Mouse (Mus musculus) heart, embryonic 15.5 days (tissue): ENCODE results near the gene Pik3r5. TPM values are rescaled to one million over a fixed set of nuclear protein-coding genes. Genes with fewer than 3 reads are reported as not detected.
A peak's percentile ranks its signal among the peaks of the same experiment; 100 is the strongest.

Experiments used
- ATAC-seq: fragments of 200-750 bp; cut with Nextera tagmentation; replicated peaks from 2 replicates; pipeline ENCODE4 v1.8.0; 2017; ENCODE audit warnings: low read depth, moderate TSS enrichment; ENCODE audit not compliant: insufficient number of reproducible peaks, insufficient read depth, low FRiP score
- H3K27ac ChIP-seq: fragments of 300-500 bp; sonication (generic); 2 replicates; pipeline ENCODE4 v1.5.1; 2015; ENCODE audit warnings: mild to moderate bottlenecking, inconsistent platforms
- H3K27me3 ChIP-seq: fragments of 300-500 bp; sonication (generic); 2 replicates; pipeline ENCODE4 v1.6.1; 2015; ENCODE audit warnings: inconsistent platforms
- H3K36me3 ChIP-seq: fragments of 300-500 bp; sonication (generic); 2 replicates; pipeline ENCODE4 v1.6.1; 2015; ENCODE audit warnings: mild to moderate bottlenecking, inconsistent platforms
- H3K4me1 ChIP-seq: fragments of 300-500 bp; sonication (generic); replicated peaks from 2 replicates; pipeline ENCODE4 v1.6.1; 2015; ENCODE audit warnings: inconsistent platforms
- H3K4me2 ChIP-seq: fragments of 300-500 bp; sonication (generic); 2 replicates; pipeline ENCODE4 v1.6.1; 2015; ENCODE audit warnings: inconsistent platforms, mild to moderate bottlenecking, moderate library complexity
- H3K4me3 ChIP-seq: fragments of 300-500 bp; sonication (generic); 2 replicates; pipeline ENCODE4 v1.5.1; 2015; ENCODE audit warnings: mild to moderate bottlenecking, inconsistent platforms
- H3K9ac ChIP-seq: fragments of 300-500 bp; sonication (generic); 2 replicates; pipeline ENCODE4 v1.6.1; 2015; ENCODE audit warnings: mild to moderate bottlenecking, inconsistent platforms
- H3K9me3 ChIP-seq: fragments of 300-500 bp; sonication (generic); replicated peaks from 2 replicates; pipeline ENCODE4 v1.6.1; 2016; ENCODE audit warnings: inconsistent platforms
- WGBS: fragments of 180-500 bp; shearing (Covaris S2); methylation state at CpG from one replicate; pipeline ENCODE4 v1.1.7; 2015; ENCODE audit warnings: mixed read lengths; 5-methylcytosine and 5-hydroxymethylcytosine counted together
- polyA plus RNA-seq: library from polyadenylated mRNA; unstranded; fragments of >200 nt; fragmentation: Nextera tagmentation; extraction: Ambion mirVana; gene quantifications from 2 replicates; pipeline ENCODE4 v1.2.1, GENCODE M21; 2015

Pik3r5 gene
- polyA plus RNA-seq: 0.68 and 1.5 TPM in 2 replicates

DNA sequence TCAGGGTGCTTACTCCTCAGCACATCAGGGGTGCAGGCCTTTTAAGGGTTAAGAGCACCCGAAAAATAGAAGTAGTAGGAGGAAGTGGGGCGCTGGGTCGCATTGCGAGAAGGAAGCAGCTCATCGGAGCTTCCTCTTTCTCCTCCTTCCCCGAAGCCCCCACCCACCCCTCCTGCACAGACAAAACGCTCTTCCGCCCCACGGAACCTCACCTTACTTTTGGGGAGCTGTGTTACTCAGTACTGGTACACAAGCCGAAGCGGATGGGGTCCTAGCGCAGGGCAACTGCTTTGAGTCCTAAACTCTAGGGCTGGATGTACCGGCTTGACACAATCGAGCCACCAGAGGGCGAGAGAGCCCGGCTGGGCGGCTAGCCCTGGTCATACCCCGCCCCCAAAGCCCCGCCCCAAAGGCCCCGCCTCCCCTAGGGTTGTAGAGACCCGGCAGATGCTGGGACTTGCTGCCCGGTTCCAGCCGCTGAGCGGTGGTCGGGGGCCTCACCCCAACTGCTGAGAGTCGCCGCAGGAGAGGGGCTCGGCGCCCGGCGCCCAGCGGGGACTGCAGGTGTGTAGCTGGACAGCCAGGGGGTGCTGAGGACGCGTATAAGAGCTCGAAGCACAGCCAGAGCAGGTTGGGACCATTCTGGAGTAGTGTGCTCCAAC, at the start of gene Pik3r5:
TSS of gene Pik3r5 (plus strand) at position 423 of the 662 bp plus-strand sequence.
- peak; percentile 81 for ATAC-seq
- peaks cover 35% of the 10 kb centered on the region for H3K27me3 ChIP-seq
- H3K9ac ChIP-seq: peak within 1 kb of the TSS; percentile 31; the same call in 1 of the 2 replicates
- peak within 1 kb of the TSS; percentile 78 for H3K4me2 ChIP-seq
- WGBS: 8% methylated on average over 35 of the region's 35 CpGs
- no peak within 1 kb of the TSS for H3K27ac ChIP-seq
- no peaks in the 10 kb centered on the region for H3K9me3 ChIP-seq
- H3K4me3 ChIP-seq: peak within 1 kb of the TSS; percentile 51
- H3K36me3 ChIP-seq: no peaks in the 10 kb centered on the region
- peaks cover 14% of the 10 kb centered on the region for H3K4me1 ChIP-seq

DNA sequence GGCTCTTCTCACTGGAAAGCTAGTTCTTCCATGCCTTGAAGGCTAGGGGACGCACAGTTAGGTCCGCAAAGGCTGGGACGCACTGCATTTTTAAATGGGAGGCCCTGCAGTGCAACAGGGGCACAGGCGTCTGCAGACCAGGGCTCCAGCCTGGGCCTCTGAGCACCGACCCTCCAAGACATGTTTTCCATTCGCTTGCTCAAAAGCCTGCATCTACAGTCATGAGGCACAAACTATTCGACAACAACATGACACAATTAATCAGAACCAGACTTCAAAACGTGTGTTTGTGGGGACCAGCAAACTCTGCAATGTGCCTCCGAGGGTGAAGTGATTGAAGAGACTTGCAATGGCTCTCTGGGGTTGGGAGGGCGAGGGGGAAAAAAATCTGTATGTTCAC, 48.4 kb upstream of the Pik3r5 start:
- 28% methylated on average over 10 of the region's 10 CpGs for WGBS

DNA sequence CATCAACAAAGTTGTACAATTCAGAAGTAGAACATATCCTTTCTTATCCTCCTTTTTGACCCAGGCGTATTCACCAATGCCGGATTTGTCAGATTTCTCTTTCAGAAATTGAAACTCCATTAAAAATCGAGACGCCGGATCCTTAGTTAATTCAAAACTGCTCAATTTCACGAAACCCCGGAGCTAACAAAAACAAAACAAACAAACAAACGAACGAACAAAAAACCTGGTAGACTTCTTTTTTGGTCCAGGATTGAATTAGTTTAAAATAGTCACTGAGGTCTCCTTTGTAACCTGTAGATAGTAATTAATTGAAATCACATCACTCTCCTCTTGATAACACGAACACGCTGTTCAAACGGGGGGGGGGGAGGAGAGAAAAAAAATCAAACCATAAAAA, 47.8 kb upstream of the Pik3r5 start:
- Histone ChIP-seq H3K4me2 (peak overlapping the region; percentile 96), H3K9ac (no peak overlapping the region), H3K36me3 (no peaks in the 10 kb centered on the region), H3K4me3 (peak overlapping the region; percentile 66), H3K27me3 (peaks cover 64% of the 10 kb centered on the region), H3K27ac (no peak overlapping the region), H3K4me1 (peaks cover 36% of the 10 kb centered on the region), H3K9me3 (no peaks in the 10 kb centered on the region)
- WGBS: 25% methylated on average over 12 of the region's 12 CpGs
- ATAC-seq: no peak

More for the DNA sequence above, 48.4 kb upstream of the Pik3r5 start:
- H3K9me3 ChIP-seq: no peaks in the 10 kb centered on the region
- H3K4me1 ChIP-seq: peaks cover 36% of the 10 kb centered on the region
- H3K27ac ChIP-seq: no peak overlapping the region
- H3K36me3 ChIP-seq: no peaks in the 10 kb centered on the region
- no peak for ATAC-seq
- peak overlapping the region; percentile 96 for H3K4me2 ChIP-seq
- no peak overlapping the region for H3K9ac ChIP-seq
- H3K4me3 ChIP-seq: peak overlapping the region; percentile 66
- H3K27me3 ChIP-seq: peaks cover 58% of the 10 kb centered on the region

DNA sequence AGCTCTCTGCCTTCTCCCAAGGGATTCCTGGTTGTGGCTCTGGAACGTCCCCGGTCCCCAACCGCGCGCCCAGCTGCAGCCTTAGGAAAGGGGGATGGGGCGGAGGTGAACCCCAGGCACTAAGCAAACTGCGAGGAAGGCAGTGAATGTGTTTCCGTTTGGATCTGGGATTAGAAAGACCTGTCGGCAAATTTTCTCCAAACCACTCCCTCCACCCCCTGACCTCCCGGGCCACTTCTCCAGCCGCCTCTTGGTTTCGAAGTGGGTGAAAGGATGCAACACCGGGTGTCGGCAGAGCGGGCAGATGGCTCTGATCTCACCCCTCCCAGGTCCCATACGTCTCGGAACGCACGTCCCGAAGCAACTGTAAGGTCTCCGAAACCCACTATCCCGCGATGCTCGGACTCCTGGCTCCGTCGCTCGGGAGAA, 47.3 kb upstream of the Pik3r5 start:
- Histone ChIP-seq H3K27me3 (peaks cover 69% of the 10 kb centered on the region), H3K4me2 (peak overlapping the region; percentile 96), H3K4me1 (peaks cover 35% of the 10 kb centered on the region), H3K36me3 (no peaks in the 10 kb centered on the region), H3K9ac (peak overlapping the region; percentile 74), H3K9me3 (no peaks in the 10 kb centered on the region), H3K4me3 (peak overlapping the region; percentile 66), H3K27ac (no peak overlapping the region)
- ATAC-seq: no peak
- 4% methylated on average over 27 of the region's 27 CpGs for WGBS

DNA sequence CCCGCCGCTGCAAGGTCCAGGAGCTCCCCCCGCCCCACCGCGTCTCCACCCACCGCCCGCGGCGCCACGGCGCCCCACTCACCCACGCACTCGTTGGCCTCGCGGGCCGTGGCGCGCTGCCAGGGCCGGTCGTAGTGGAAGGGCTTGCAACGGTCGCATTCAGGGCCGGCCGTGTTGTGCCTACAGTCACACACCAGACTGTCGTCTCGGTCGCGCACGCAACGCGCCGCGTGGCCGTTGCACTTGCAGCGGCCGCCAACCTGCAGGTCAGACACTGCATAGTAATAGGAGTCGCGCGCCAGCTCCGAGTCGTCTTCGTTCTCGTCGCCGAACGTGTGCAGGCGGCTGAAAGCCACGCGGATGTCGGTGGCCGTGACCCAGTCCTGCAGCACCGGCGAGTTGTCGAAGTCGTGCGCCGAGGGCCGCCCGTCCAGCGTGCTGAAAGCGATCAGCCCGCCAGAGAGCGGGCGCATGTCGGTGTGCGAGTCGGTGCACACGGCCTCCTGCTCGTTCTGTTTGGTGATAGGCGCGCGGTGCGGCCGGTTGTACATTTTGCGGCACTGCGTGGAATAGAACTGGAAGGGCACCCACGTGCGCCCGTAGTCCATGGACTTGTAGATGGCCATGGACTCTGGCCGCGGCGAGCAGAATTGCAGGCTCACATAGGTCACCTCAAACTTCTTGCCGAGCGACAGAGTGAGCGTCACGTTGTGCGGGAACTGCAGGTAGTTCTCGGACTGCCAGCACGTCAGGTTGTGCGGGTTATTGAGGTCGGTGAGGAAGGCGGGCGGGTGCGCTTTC, 46.7 kb upstream of the Pik3r5 start:
- H3K27ac ChIP-seq: peak overlapping the region; percentile 90; the same call in 1 of the 2 replicates

DNA sequence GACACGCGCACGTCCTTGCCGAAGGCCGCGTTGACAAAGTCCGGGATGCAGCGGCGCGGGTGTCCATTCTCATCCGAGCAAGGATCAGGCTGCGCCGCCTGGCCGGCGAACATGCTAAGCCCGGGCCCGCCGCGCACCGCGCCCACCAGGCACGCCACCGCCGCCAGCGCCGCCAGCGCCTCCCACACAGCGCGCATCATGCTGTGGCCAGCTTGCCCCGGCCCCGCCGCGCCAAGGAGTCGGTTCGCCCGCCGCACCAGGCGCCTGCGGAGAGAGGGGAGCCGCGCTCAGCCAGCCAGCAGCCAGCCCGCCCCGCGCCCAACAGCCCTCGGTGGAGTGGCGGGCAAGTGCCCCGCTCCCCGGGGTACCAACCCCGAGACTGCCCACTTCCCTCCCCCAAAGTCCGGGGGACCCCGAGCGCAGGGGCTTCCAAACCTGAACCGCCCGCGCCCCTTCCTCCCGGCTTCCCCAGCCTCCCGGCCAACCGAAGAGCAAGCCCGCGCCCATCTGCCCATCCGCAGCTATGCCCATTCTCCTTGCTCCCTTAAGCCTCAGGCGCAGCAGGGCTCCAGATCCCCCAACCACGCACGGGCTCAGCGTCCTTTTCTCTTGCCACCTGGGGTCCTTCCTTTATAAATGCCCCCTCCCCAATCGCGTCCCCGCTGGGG, 45.9 kb upstream of the Pik3r5 start:
- under 1% methylated on average over 60 of the region's 68 CpGs for WGBS
- H3K36me3 ChIP-seq: no peaks in the 10 kb centered on the region
- peak overlapping the region; percentile 96 for H3K4me2 ChIP-seq
- H3K4me1 ChIP-seq: peaks cover 43% of the 10 kb centered on the region
- H3K27me3 ChIP-seq: peaks cover 77% of the 10 kb centered on the region
- H3K9me3 ChIP-seq: no peaks in the 10 kb centered on the region
- H3K9ac ChIP-seq: peak overlapping the region; percentile 74
- no peak; the same call in 1 of the 2 replicates for ATAC-seq
- peak overlapping the region; percentile 66 for H3K4me3 ChIP-seq
- peak overlapping the region; percentile 90 for H3K27ac ChIP-seq

More for the DNA sequence above, 46.7 kb upstream of the Pik3r5 start:
- Histone ChIP-seq H3K4me3 (peak overlapping the region; percentile 66), H3K36me3 (no peaks in the 10 kb centered on the region), H3K4me1 (peaks cover 35% of the 10 kb centered on the region), H3K9me3 (no peaks in the 10 kb centered on the region), H3K27me3 (peaks cover 69% of the 10 kb centered on the region), H3K9ac (peak overlapping the region; percentile 74), H3K4me2 (peak overlapping the region; percentile 96)
- no peak for ATAC-seq
- WGBS: under 1% methylated on average over 94 of the region's 94 CpGs

DNA sequence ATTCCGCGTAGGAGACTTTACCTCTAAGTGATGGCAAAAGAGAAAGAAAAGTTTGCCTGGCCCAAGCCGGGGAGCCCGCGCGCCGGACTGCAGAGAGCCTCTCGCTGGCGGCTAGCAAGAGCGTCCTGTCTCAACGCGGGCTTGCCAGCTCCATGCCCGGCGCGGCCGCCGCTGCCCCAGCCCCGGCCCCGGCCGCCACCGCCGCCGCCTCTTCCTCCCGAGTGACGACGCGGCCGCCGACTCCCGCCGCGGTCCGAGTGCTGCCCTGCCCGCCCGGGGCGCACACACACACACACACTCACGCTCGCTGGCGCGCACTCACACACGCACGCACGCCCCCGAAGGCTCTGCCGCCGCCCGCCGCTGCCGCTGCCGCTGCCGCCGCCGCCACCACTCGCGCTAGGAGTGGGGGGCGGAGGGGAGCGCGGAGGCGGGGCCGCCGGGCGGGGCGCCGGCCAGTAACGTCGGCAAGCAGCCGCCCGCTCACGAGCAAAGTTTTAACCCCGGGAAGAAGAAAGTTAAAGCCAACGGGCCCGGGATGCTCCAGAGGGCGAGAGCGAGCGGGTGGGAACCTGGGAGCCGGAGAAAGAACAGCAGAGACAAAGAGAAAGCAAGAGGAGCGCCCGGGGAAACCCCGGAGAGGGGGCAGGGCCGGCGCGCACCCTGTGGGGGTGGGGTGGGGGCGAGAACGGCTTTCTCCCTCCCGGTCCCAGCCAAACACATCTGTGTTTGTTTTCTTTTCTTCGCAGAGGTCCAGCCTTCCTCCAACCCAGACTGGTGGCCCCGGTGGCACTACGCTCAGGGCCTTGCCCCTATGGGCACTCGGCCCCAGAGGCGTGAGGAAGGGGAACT, 45.1 kb upstream of the Pik3r5 start:
- Histone ChIP-seq H3K27ac (peak overlapping the region; percentile 90), H3K4me2 (peak overlapping the region; percentile 96), H3K4me1 (peaks cover 51% of the 10 kb centered on the region), H3K27me3 (peaks cover 79% of the 10 kb centered on the region), H3K9me3 (no peaks in the 10 kb centered on the region), H3K9ac (peak overlapping the region; percentile 74), H3K36me3 (no peaks in the 10 kb centered on the region), H3K4me3 (peak overlapping the region; percentile 66)
- under 1% methylated on average over 87 of the region's 90 CpGs for WGBS
- peak; percentile 45 for ATAC-seq

DNA sequence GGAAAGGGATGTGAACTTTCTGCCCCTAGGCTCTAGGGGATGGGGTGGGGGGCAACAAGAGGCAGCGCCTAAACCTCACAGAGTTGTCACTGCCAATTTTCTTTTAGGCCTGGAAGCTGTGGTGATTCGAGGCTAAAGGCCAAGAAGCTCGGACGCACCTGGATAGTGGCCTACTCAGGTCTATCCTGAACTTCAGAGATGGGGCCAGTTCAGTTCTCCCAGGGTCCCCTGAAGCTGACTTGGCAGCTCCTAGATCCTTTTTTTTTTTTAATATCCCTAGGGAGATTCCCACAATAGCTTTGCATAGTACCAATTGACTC, 44.5 kb upstream of the Pik3r5 start:
- H3K4me2 ChIP-seq: peak overlapping the region; percentile 96
- no peaks in the 10 kb centered on the region for H3K36me3 ChIP-seq
- peak overlapping the region; percentile 66 for H3K4me3 ChIP-seq
- H3K27me3 ChIP-seq: peaks cover 79% of the 10 kb centered on the region
- peaks cover 53% of the 10 kb centered on the region for H3K4me1 ChIP-seq
- peak overlapping the region; percentile 90 for H3K27ac ChIP-seq
- 37% methylated on average over 4 of the region's 4 CpGs for WGBS
- no peak for ATAC-seq
- no peaks in the 10 kb centered on the region for H3K9me3 ChIP-seq
- H3K9ac ChIP-seq: peak overlapping the region; percentile 74

DNA sequence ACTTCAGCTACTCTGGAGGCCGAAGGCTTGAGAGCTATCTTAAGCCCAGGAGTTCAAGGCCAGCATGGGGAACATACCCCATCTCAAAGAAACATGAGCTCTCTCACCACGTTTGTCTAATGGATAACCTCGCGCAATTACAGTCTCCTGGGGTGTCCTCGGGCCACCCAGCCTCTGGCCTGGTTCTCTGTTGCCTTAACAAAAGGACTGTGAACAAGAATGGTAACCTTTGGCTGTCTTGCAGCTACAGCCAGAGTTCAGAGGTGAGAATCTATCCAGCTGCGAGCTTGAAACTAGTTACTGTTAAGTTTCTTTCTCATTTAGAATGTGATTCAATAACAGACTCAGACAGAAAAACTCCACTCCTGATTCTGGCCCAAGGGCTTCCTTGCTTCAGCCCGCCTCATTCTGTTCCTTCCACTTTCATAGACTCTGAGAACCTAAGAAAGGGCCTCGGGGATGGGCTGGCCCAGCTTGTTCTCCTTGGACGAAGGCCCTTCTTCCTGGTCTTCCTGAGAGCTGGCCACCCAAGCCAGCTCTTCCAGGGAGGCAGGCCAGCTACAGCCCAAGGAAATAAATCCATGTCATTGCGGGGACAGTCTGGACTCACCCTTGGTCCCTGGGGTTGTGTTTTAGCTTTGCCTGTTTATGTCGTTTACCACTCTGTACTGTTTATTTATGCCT, 43.8 kb upstream of the Pik3r5 start:
- peak overlapping the region; percentile 96 for H3K4me2 ChIP-seq
- no peaks in the 10 kb centered on the region for H3K9me3 ChIP-seq
- no peak for ATAC-seq
- H3K27ac ChIP-seq: peak overlapping the region; percentile 90
- H3K36me3 ChIP-seq: no peaks in the 10 kb centered on the region
- H3K4me3 ChIP-seq: peak overlapping the region; percentile 66; the same call in 1 of the 2 replicates
- H3K27me3 ChIP-seq: peaks cover 81% of the 10 kb centered on the region
- peaks cover 53% of the 10 kb centered on the region for H3K4me1 ChIP-seq
- WGBS: 64% methylated on average over 11 of the region's 11 CpGs
- H3K9ac ChIP-seq: no peak overlapping the region

DNA sequence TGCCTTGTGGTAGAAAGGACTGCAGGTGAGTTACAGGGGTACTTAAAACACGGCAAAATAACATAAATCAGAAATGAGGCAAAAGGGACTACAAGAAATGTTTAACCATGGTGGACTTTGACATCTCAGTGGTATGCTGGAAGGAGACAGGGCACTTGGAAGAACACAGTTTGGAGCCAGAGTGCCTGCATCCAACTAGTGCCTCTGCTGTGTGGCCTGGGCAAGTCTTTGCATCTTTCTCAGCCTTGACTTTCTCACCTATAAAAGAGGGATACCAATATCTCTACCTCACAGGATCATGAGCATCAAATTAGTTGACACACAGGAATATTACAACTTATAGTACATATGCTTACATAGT, 43.3 kb upstream of the Pik3r5 start:
- no peak for ATAC-seq
- Histone ChIP-seq H3K36me3 (no peaks in the 10 kb centered on the region), H3K9ac (no peak overlapping the region), H3K4me2 (no peak overlapping the region), H3K4me3 (no peak overlapping the region), H3K27ac (peak overlapping the region; percentile 90; the same call in 1 of the 2 replicates), H3K4me1 (peaks cover 50% of the 10 kb centered on the region), H3K9me3 (no peaks in the 10 kb centered on the region), H3K27me3 (peaks cover 78% of the 10 kb centered on the region)
- WGBS: 60% methylated on average over 1 of the region's 1 CpGs
